Mouse (Mus musculus): ENCODE results near the gene Etl4.
"Not testable (repeated sequence)": the region's sequence is repeated elsewhere in the genome, so short reads cannot be mapped to it uniquely, and the experiment has no call there.

Etl4 gene

GRCm38 (mm10) chr2:20665309-20665971 is 755.9 kb downstream of the Etl4 start:
- DNase-seq, result peak; percentile 5

- DNase-seq, result peak; percentile 78
Measured at GRCm38 (mm10) chr2:20666051-20666478, 756.5 kb downstream of the Etl4 start.

GRCm38 (mm10) chr2:20667876-20668275 is 758.3 kb downstream of the Etl4 start:
- no peak for DNase-seq

GRCm38 (mm10) chr2:20668276-20669030 is 758.9 kb downstream of the Etl4 start:
- not testable (repeated sequence) for DNase-seq

GRCm38 (mm10) chr2:20669367-20669766 is 759.8 kb downstream of the Etl4 start:
- DNase-seq, result no peak

GRCm38 (mm10) chr2:20671546-20672255 is 762.1 kb downstream of the Etl4 start:
- DNase-seq, result no peak

GRCm38 (mm10) chr2:20672281-20672680 is 762.7 kb downstream of the Etl4 start:
- no peak for DNase-seq

- DNase-seq, result peak; percentile 68
Measured at GRCm38 (mm10) chr2:20672803-20673603, 763.4 kb downstream of the Etl4 start.

GRCm38 (mm10) chr2:20676379-20676778 is 766.8 kb downstream of the Etl4 start:
- peak; percentile 9 for DNase-seq

GRCm38 (mm10) chr2:20678793-20679192 is 769.2 kb downstream of the Etl4 start:
- DNase-seq, result no peak

- not testable (repeated sequence) for DNase-seq
Measured at GRCm38 (mm10) chr2:20682203-20682602, 772.6 kb downstream of the Etl4 start.

GRCm38 (mm10) chr2:20689389-20689788 is 779.8 kb downstream of the Etl4 start:
- DNase-seq, result no peak

GRCm38 (mm10) chr2:20692898-20693297 is 783.3 kb downstream of the Etl4 start:
- no peak for DNase-seq

GRCm38 (mm10) chr2:20693772-20694171 is 784.2 kb downstream of the Etl4 start:
- peak; percentile 20 for DNase-seq

GRCm38 (mm10) chr2:20697719-20698118 is 788.1 kb downstream of the Etl4 start:
- no peak for DNase-seq

- DNase-seq, result no peak
Measured at GRCm38 (mm10) chr2:20705110-20705509, 795.5 kb downstream of the Etl4 start.

- DNase-seq, result no peak
Measured at GRCm38 (mm10) chr2:20710589-20710988, 801.0 kb downstream of the Etl4 start.

GRCm38 (mm10) chr2:20711024-20711423 is 801.4 kb downstream of the Etl4 start:
- DNase-seq, result no peak

- DNase-seq, result no peak
Measured at GRCm38 (mm10) chr2:20719105-20719504, 809.5 kb downstream of the Etl4 start.

- DNase-seq, result no peak
Measured at GRCm38 (mm10) chr2:20721098-20721497, 811.5 kb downstream of the Etl4 start.

GRCm38 (mm10) chr2:20722165-20722991 is 812.8 kb downstream of the Etl4 start:
- peak; percentile 25 for DNase-seq

Measured in lung, postnatal 10 days (tissue).